Mouse (Mus musculus) bone marrow macrophage, adult 2 months (primary cell): ENCODE results near the gene Myrf. TPM values are rescaled to one million over a fixed set of nuclear protein-coding genes. Genes with fewer than 3 reads are reported as not detected.
A peak's percentile ranks its signal among the peaks of the same experiment; 100 is the strongest.

Source experiments
- H3K27ac ChIP-seq: 2 replicates; pipeline ENCODE4 v1.5.1; 2012; ENCODE audit warnings: low read depth, low read length; ENCODE audit not compliant: insufficient read depth
- H3K4me1 ChIP-seq: 2 replicates; pipeline ENCODE4 v1.6.1; 2012; ENCODE audit warnings: low read length; ENCODE audit not compliant: control insufficient read depth, insufficient read depth
- H3K4me3 ChIP-seq: 2 replicates; pipeline ENCODE4 v1.5.1; 2012; ENCODE audit warnings: mild to moderate bottlenecking, low read length, moderate library complexity; ENCODE audit not compliant: insufficient read depth
- CTCF ChIP-seq: IDR thresholded peaks from 2 replicates; pipeline ENCODE4 v1.5.1; 2012; ENCODE audit warnings: low read depth, mild to moderate bottlenecking, low read length, moderate library complexity
- POLR2A ChIP-seq: IDR thresholded peaks from 2 replicates; pipeline ENCODE4 v1.6.1; 2012; ENCODE audit warnings: mild to moderate bottlenecking, low read depth, low read length, borderline replicate concordance
- polyA plus RNA-seq: library from polyadenylated mRNA; stranded (reverse); fragments of >200 nt; gene quantifications from 2 replicates; pipeline ENCODE4 v1.2.4, GENCODE M21; 2012; ENCODE audit not compliant: missing spikeins, insufficient read depth, insufficient read length

Gene Myrf
- polyA plus RNA-seq, 1 experiment: 0.12 TPM

GRCm38 (mm10) chr19:10258279-10259011 lies 17.9 kb upstream of the Myrf start:
- no peaks in the 10 kb centered on the region for H3K4me1 ChIP-seq
- TF ChIP-seq CTCF (peak; percentile 87), POLR2A (no peak)
- H3K4me3 ChIP-seq: no peak overlapping the region
- no peak overlapping the region for H3K27ac ChIP-seq

- H3K4me1 ChIP-seq: no peaks in the 10 kb centered on the region
- no peak overlapping the region for H3K27ac ChIP-seq
- TF ChIP-seq CTCF: no peak
- no peak overlapping the region for H3K4me3 ChIP-seq
These were observed 7.6 kb upstream of the Myrf start for GRCm38 (mm10) chr19:10248128-10248527.

GRCm38 (mm10) chr19:10247165-10247564 lies 6.6 kb upstream of the Myrf start:
- H3K27ac ChIP-seq: no peak overlapping the region
- H3K4me3 ChIP-seq: no peak overlapping the region
- no peak for TF ChIP-seq POLR2A
- no peak for TF ChIP-seq CTCF

GRCm38 (mm10) chr19:10244183-10244582 lies 3.6 kb upstream of the Myrf start:
- Histone ChIP-seq H3K4me1 (0 out of 2 replicates have a peak, but pooled peaks cover 3% of the 10 kb centered on the region), H3K27ac (no peak overlapping the region), H3K4me3 (no peak overlapping the region)
- TF ChIP-seq POLR2A (no peak), CTCF (peak; percentile 37)

More at GRCm38 (mm10) chr19:10247165-10247564, 6.6 kb upstream of the Myrf start:
- H3K4me1 ChIP-seq: no peaks in the 10 kb centered on the region

- no peak overlapping the region for H3K27ac ChIP-seq
- H3K4me3 ChIP-seq: no peak overlapping the region
- H3K4me1 ChIP-seq: 0 out of 2 replicates have a peak, but pooled peaks cover 3% of the 10 kb centered on the region
- TF ChIP-seq POLR2A: no peak
- no peak for TF ChIP-seq CTCF
These were observed 2.4 kb upstream of the Myrf start for GRCm38 (mm10) chr19:10242916-10243315.

- Histone ChIP-seq H3K4me3 (peak overlapping the region; percentile 58), H3K4me1 (0 out of 2 replicates have a peak, but pooled peaks cover 3% of the 10 kb centered on the region), H3K27ac (no peak overlapping the region)
- TF ChIP-seq POLR2A (no peak), CTCF (no peak)
These were observed 434 bp downstream of the Myrf start for GRCm38 (mm10) chr19:10239975-10240653.

- TF ChIP-seq CTCF: no peak
- no peak for TF ChIP-seq POLR2A
- H3K27ac ChIP-seq: no peak overlapping the region
- H3K4me3 ChIP-seq: no peak overlapping the region
- H3K4me1 ChIP-seq: 0 out of 2 replicates have a peak, but pooled peaks cover 3% of the 10 kb centered on the region
These were observed 1.1 kb downstream of the Myrf start for GRCm38 (mm10) chr19:10239419-10239818.

- Histone ChIP-seq H3K4me3 (no peak overlapping the region), H3K4me1 (0 out of 2 replicates have a peak, but pooled peaks cover 3% of the 10 kb centered on the region), H3K27ac (no peak overlapping the region)
- TF ChIP-seq CTCF (no peak), POLR2A (no peak)
These were observed 2.1 kb downstream of the Myrf start for GRCm38 (mm10) chr19:10238477-10238876.

GRCm38 (mm10) chr19:10235784-10236565 lies 4.6 kb downstream of the Myrf start:
- Histone ChIP-seq H3K27ac (no peak overlapping the region), H3K4me1 (0 out of 2 replicates have a peak, but pooled peaks cover 3% of the 10 kb centered on the region), H3K4me3 (no peak overlapping the region)
- TF ChIP-seq POLR2A (no peak), CTCF (no peak)
